ENCODE assay signal across 15 mouse cellular contexts in genomic region chr13:16738313-16738712, GRCm38 (mm10).
"Had no signal": no experiment of that assay in that cellular context is flagged by ENCODE, and none has a peak within 500 bp of the region (broad histone marks: within the 10 kb centered on the region; RNA-seq: fewer than 3 reads in every experiment).

No protein-coding gene starts in this region.

- ATAC-seq: liver, embryonic 12.5 days had no signal

- H3K4me3 ChIP-seq: left cerebral cortex, adult 2 months; limb, embryonic 15.5 days; liver, embryonic 12.5 days; midbrain, embryonic 10.5 days; neural tube, embryonic 12.5 days had no signal

- H3K36me3 ChIP-seq: limb, embryonic 15.5 days; liver, embryonic 12.5 days; midbrain, embryonic 10.5 days; neural tube, embryonic 12.5 days had no signal

- H3K4me2 ChIP-seq: limb, embryonic 15.5 days; liver, embryonic 12.5 days; lung, embryonic 14.5 days; neural tube, embryonic 12.5 days had no signal

- DNase-seq: kidney, postnatal 25 days; lung, embryonic 14.5 days; lung, postnatal 10 days; lung, postnatal 4 days; midbrain, embryonic 14.5 days; retina, postnatal 1 day; right cerebral cortex, postnatal 4 days; spleen, adult 18-20 months; thymus, adult 18-20 months; thymus, postnatal 14 days had no signal

- H3K9me3 ChIP-seq: limb, embryonic 15.5 days; liver, embryonic 12.5 days; midbrain, embryonic 10.5 days; neural tube, embryonic 12.5 days had no signal

- H3K4me1 ChIP-seq: limb, embryonic 15.5 days; liver, embryonic 12.5 days; midbrain, embryonic 10.5 days; neural tube, embryonic 12.5 days had no signal

- H3K27ac ChIP-seq: left cerebral cortex, adult 2 months; limb, embryonic 15.5 days; liver, embryonic 12.5 days; midbrain, embryonic 10.5 days; neural tube, embryonic 12.5 days had no signal

- H3K27me3 ChIP-seq: limb, embryonic 15.5 days; liver, embryonic 12.5 days; neural tube, embryonic 12.5 days had no signal

- H3K9ac ChIP-seq: limb, embryonic 15.5 days; liver, embryonic 12.5 days; lung, embryonic 14.5 days; neural tube, embryonic 12.5 days had no signal
